Mouse (Mus musculus) monocyte, adult 2 months (primary cell): ENCODE data around the gene Mucl1.
"Not testable (repeated sequence)": the region's sequence is repeated elsewhere in the genome, so short reads cannot be mapped to it uniquely, and the experiment has no call there.

Source experiments
- DNase-seq, 2 experiments: peaks; one replicate each; pipeline ENCODE4 v3.0.0; 2022; ENCODE audit warnings: low spot score in 2 of 2, low read depth in 1 of 2

Mucl1 gene

DNA sequence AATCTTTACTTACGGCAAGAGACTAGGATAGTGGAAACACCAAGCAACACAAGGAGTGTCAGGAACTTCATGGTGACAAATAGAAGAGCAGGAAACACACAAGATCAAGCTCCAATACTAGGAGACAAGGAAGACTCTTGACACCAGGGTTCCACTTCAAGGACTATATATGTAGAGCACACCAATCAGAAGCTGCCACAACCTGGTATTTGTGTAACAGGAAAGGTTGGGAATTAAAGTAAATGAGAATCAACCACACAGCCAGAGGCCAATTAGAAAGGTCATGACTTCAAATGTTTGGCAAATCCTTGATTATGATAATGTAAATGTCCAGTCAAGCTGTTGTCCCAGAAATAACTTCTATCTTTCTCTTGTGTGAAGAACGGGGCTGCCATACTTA lies at the start of gene Mucl1:
TSS of gene Mucl1 (minus strand) at position 101 of the 400 bp plus-strand sequence.
- no peak for DNase-seq

DNA sequence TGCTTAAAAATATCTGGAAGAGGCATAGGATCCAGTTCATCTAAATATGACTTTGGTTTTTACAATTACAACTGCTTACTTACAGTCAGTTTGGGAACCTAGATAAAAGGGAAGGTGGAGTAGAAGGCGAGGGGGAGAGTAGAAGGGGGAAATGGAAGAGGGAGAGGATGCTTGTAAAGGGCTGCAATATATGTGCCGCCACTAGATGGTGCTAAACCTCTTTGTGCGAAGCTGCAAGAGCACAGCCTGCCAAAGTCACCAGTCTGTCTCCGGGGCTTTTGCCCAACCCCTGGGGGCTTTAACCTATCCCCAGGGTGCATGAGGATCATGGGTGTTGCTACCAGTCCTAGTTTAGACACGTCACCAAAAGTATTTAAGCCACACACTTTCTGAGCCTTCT lies 11.6 kb upstream of the Mucl1 start:
- not testable (repeated sequence) for DNase-seq

DNA sequence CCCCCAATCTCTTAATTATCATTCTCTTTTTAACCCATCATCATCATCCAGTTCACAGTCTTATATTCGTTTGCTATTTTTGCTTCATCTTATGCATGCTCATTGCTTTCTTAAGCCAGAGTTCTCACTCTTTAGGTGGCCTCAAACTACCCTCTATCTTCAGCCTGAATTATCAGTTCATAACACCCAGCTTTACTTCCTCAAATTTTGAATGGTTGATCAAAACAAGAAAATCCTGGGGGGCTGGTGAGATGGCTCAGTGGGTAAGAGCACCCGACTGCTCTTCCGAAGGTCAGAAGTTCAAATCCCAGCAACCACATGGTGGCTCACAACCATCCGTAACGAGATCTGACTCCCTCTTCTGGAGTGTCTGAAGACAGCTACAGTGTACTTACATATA lies 38.4 kb downstream of the Mucl1 start:
- not testable (repeated sequence) for DNase-seq
